Mouse (Mus musculus) ovary, adult 2 months (tissue): Measurements from ENCODE around the gene Gm20662. TPM values are rescaled to one million over a fixed set of nuclear protein-coding genes. Genes with fewer than 3 reads are reported as not detected.

Source experiments
- polyA plus RNA-seq: library from polyadenylated mRNA; depleted of rRNA; stranded (reverse); fragments of >200 nt; gene quantifications from 2 replicates; pipeline ENCODE4 v1.2.3, GENCODE M21; 2012; rRNA removed

The Gm20662 gene
- polyA plus RNA-seq: 6.8 and 10.1 TPM in 2 replicates

GRCm38 (mm10) chr9:107996049-107996448 lies at the start of gene Gm20662:
Gene Gm20662, plus strand, starts transcription at chr9:107996349.

GRCm38 (mm10) chr9:107949922-107950235 lies 46.3 kb upstream of the Gm20662 start, which contains the start of gene Traip:
Gene Traip, plus strand, starts transcription at chr9:107950136.

GRCm38 (mm10) chr9:107975399-107976386 lies 20.5 kb upstream of the Gm20662 start, which contains the start of gene Uba7:
Gene Uba7, plus strand, starts transcription at chr9:107975505.

GRCm38 (mm10) chr9:107982681-107983346 lies 13.3 kb upstream of the Gm20662 start, which contains the start of gene Gm20661:
Gene Gm20661, plus strand, starts transcription at chr9:107983058.

GRCm38 (mm10) chr9:107985131-107986119 lies 10.7 kb upstream of the Gm20662 start, which contains the start of gene Inka1:
Gene Inka1, minus strand, starts transcription at chr9:107985879.

GRCm38 (mm10) chr9:107992197-107992596 lies 4.0 kb upstream of the Gm20662 start, which contains the start of gene Cdhr4:
Gene Cdhr4, plus strand, starts transcription at chr9:107992497.

GRCm38 (mm10) chr9:108001922-108002770 lies 6.0 kb downstream of the Gm20662 start, which contains the start of gene Ip6k1:
Gene Ip6k1, plus strand, starts transcription at chr9:108002501.

GRCm38 (mm10) chr9:108049016-108049455 lies 52.9 kb downstream of the Gm20662 start, which contains the start of gene Gmppb:
Gene Gmppb, plus strand, starts transcription at chr9:108049242.

GRCm38 (mm10) chr9:108052885-108053664 lies 56.9 kb downstream of the Gm20662 start, which contains the start of gene Amigo3:
Gene Amigo3, plus strand, starts transcription at chr9:108053159.

GRCm38 (mm10) chr9:108080168-108080567 lies 84.0 kb downstream of the Gm20662 start, which contains the start of gene Mst1:
Gene Mst1, plus strand, starts transcription at chr9:108080436.

GRCm38 (mm10) chr9:108082988-108083431 lies 86.9 kb downstream of the Gm20662 start, which contains the start of gene Rnf123:
Gene Rnf123, minus strand, starts transcription at chr9:108083346.

GRCm38 (mm10) chr9:108094184-108094941 lies 98.2 kb downstream of the Gm20662 start, which contains the start of gene Apeh:
Gene Apeh, minus strand, starts transcription at chr9:108094606.

Other genes starting within 250 kb of the Gm20662 start
- gene Rbm5, start 225.4 kb upstream of the Gm20662 start, polyA plus RNA-seq: 69.0 and 96.6 TPM in 2 replicates
- 16.1 and 17.1 TPM in 2 replicates for gene Rbm6, start 123.1 kb upstream of the Gm20662 start, polyA plus RNA-seq
- 42.1 and 43.0 TPM in 2 replicates for gene Mon1a, start 108.2 kb upstream of the Gm20662 start, polyA plus RNA-seq
- 48.6 and 48.9 TPM in 2 replicates for gene Mst1r, start 89.5 kb upstream of the Gm20662 start, polyA plus RNA-seq
- gene Actl11, start 67.9 kb upstream of the Gm20662 start, polyA plus RNA-seq: not detected in 2 replicates
- gene Camkv, start 60.7 kb upstream of the Gm20662 start, polyA plus RNA-seq: 0.30 and 0.47 TPM in 2 replicates
- 1.5 and 3.1 TPM in 2 replicates for gene Traip, start 46.2 kb upstream of the Gm20662 start, polyA plus RNA-seq
- gene Uba7, start 20.8 kb upstream of the Gm20662 start, polyA plus RNA-seq: 58.8 and 64.4 TPM in 2 replicates
- 2.7 TPM in 2 replicates for gene Gm20661, start 13.3 kb upstream of the Gm20662 start, polyA plus RNA-seq
- gene Inka1, start 10.5 kb upstream of the Gm20662 start, polyA plus RNA-seq: 21.3 and 24.2 TPM in 2 replicates
- 99.9 and 106 TPM in 2 replicates for gene Cdhr4, start 3.9 kb upstream of the Gm20662 start, polyA plus RNA-seq
- gene Ip6k1, start 6.2 kb downstream of the Gm20662 start, polyA plus RNA-seq: 209 and 244 TPM in 2 replicates
- 21.7 and 28.2 TPM in 2 replicates for gene Gmppb, start 52.9 kb downstream of the Gm20662 start, polyA plus RNA-seq
- gene Amigo3, start 56.8 kb downstream of the Gm20662 start, polyA plus RNA-seq: 6.8 and 8.7 TPM in 2 replicates
- gene Mst1, start 84.1 kb downstream of the Gm20662 start, polyA plus RNA-seq: 0.25 and 0.45 TPM in 2 replicates
- gene Rnf123, start 87.0 kb downstream of the Gm20662 start, polyA plus RNA-seq: 113 and 122 TPM in 2 replicates
- gene Apeh, start 98.3 kb downstream of the Gm20662 start, polyA plus RNA-seq: 90.7 and 116 TPM in 2 replicates
- 1.9 and 2.0 TPM in 2 replicates for gene Bsn, start 194.0 kb downstream of the Gm20662 start, polyA plus RNA-seq